ENCODE assay signal across 8 mouse cellular contexts in the genomic region with DNA sequence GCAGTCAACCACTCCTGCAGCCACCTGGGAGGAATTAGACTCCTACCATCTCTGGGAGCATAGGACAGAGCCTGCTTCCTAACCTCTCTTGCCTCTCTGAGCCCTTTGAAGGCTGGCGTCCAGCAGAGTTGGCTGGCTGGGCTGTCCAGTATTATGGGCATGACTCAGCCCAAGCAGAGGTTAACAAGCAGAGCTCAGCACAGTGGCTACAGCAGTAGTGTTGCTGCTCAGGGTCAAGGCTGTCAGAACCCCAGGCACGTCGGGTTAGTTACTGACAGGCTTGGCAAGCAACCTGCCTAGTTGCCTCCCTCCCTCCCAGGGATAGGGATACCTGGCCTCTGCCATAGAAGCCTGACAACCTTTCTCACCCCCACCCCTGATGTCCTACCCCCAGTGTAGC. TPM values are rescaled to one million over a fixed set of nuclear protein-coding genes. Genes with fewer than 3 reads are reported as not detected.
DNase-seq lines count a peak whose midpoint lies in the region; ATAC-seq and TF ChIP-seq lines count a peak whose summit lies in the region.

No protein-coding gene starts in this region.

- no peaks in the 10 kb centered on the region for H3K9me3 ChIP-seq in forebrain, embryonic 12.5 days
- H3K9me3 ChIP-seq in forebrain, embryonic 16.5 days (ENCODE audit: control insufficient read depth, low read length): no peaks in the 10 kb centered on the region
- H3K9me3 ChIP-seq in G1E (replicated peaks): no peaks in the 10 kb centered on the region
- H3K9me3 ChIP-seq in embryonic facial prominence, embryonic 14.5 days (ENCODE audit: control insufficient read depth, low read length): no peaks in the 10 kb centered on the region
- H3K9me3 ChIP-seq in hindbrain, embryonic 14.5 days (ENCODE audit: control insufficient read depth, low read length): no peaks in the 10 kb centered on the region
- no peaks in the 10 kb centered on the region for H3K9me3 ChIP-seq in lung, embryonic 15.5 days

- H3K36me3 ChIP-seq in forebrain, embryonic 12.5 days (replicated peaks): no peaks in the 10 kb centered on the region; the same call in 1 of the 2 replicates
- no peaks in the 10 kb centered on the region for H3K36me3 ChIP-seq in forebrain, embryonic 16.5 days (ENCODE audit: control insufficient read depth, insufficient read depth)
- H3K36me3 ChIP-seq in G1E (replicated peaks): peaks cover 39% of the 10 kb centered on the region
- no peaks in the 10 kb centered on the region; the same call in 1 of the 2 replicates for H3K36me3 ChIP-seq in embryonic facial prominence, embryonic 14.5 days (ENCODE audit: control insufficient read depth, insufficient read depth, low read length)
- no peaks in the 10 kb centered on the region for H3K36me3 ChIP-seq in hindbrain, embryonic 14.5 days (replicated peaks; ENCODE audit: control insufficient read depth, insufficient read depth)
- H3K36me3 ChIP-seq in lung, embryonic 15.5 days: no peaks in the 10 kb centered on the region

- H3K27me3 ChIP-seq in forebrain, embryonic 12.5 days: no peaks in the 10 kb centered on the region
- H3K27me3 ChIP-seq in forebrain, embryonic 16.5 days (replicated peaks; ENCODE audit: control insufficient read depth, insufficient read depth, low read length): no peaks in the 10 kb centered on the region
- no peaks in the 10 kb centered on the region for H3K27me3 ChIP-seq in G1E (ENCODE audit: insufficient read depth, low read length)
- no peaks in the 10 kb centered on the region for H3K27me3 ChIP-seq in embryonic facial prominence, embryonic 14.5 days (replicated peaks; ENCODE audit: control insufficient read depth, insufficient read depth, low read length)
- H3K27me3 ChIP-seq in hindbrain, embryonic 14.5 days (ENCODE audit: control insufficient read depth, insufficient read depth, low read length): no peaks in the 10 kb centered on the region
- H3K27me3 ChIP-seq in lung, embryonic 15.5 days: no peaks in the 10 kb centered on the region

- peaks cover 35% of the 10 kb centered on the region for H3K4me1 ChIP-seq in forebrain, embryonic 12.5 days
- peaks cover 27% of the 10 kb centered on the region for H3K4me1 ChIP-seq in forebrain, embryonic 16.5 days (replicated peaks; ENCODE audit: control insufficient read depth, insufficient read depth, low read length)
- H3K4me1 ChIP-seq in G1E (ENCODE audit: insufficient read depth, low read depth, low read length): peaks cover 37% of the 10 kb centered on the region
- peaks cover 11% of the 10 kb centered on the region for H3K4me1 ChIP-seq in embryonic facial prominence, embryonic 14.5 days (ENCODE audit: control insufficient read depth, insufficient read depth, low read length)
- H3K4me1 ChIP-seq in hindbrain, embryonic 14.5 days (replicated peaks; ENCODE audit: control insufficient read depth, insufficient read depth, low read length): peaks cover 20% of the 10 kb centered on the region; the same call in 1 of the 2 replicates
- peaks cover 28% of the 10 kb centered on the region for H3K4me1 ChIP-seq in lung, embryonic 15.5 days

- WGBS in forebrain, embryonic 12.5 days: 54% methylated on average over 3 of the region's 3 CpGs
- WGBS in forebrain, embryonic 16.5 days: 45% methylated on average over 3 of the region's 3 CpGs
- 45% methylated on average over 3 of the region's 3 CpGs for WGBS in embryonic facial prominence, embryonic 14.5 days
- 37% methylated on average over 3 of the region's 3 CpGs for WGBS in hindbrain, embryonic 14.5 days
- 27% methylated on average over 3 of the region's 3 CpGs for WGBS in lung, embryonic 15.5 days

- peak overlapping the region; percentile 66 for H3K4me2 ChIP-seq in forebrain, embryonic 12.5 days
- no peak overlapping the region for H3K4me2 ChIP-seq in forebrain, embryonic 16.5 days (ENCODE audit: low read length)
- peak overlapping the region; percentile 70 for H3K4me2 ChIP-seq in embryonic facial prominence, embryonic 14.5 days (ENCODE audit: low read depth, low read length)
- H3K4me2 ChIP-seq in hindbrain, embryonic 14.5 days (replicated peaks): peak overlapping the region; percentile 68; the same call in 1 of the 2 replicates
- H3K4me2 ChIP-seq in lung, embryonic 15.5 days: peak overlapping the region; percentile 73

- TF ChIP-seq CTCF in G1E (IDR thresholded peaks at IDR 0.05; ENCODE audit: low read depth, low read length): no peak
- no peak for TF ChIP-seq CTCF in left cerebral cortex, adult 2 months (IDR thresholded peaks at IDR 0.05)

- no peak overlapping the region for H3K4me3 ChIP-seq in forebrain, embryonic 12.5 days (replicated peaks)
- no peak overlapping the region for H3K4me3 ChIP-seq in forebrain, embryonic 16.5 days (replicated peaks; ENCODE audit: low read length)
- H3K4me3 ChIP-seq in G1E (ENCODE audit: low read depth, low read length): peak overlapping the region; percentile 76; the same call in 1 of the 2 replicates
- H3K4me3 ChIP-seq in embryonic facial prominence, embryonic 14.5 days (ENCODE audit: low read depth, low read length): no peak overlapping the region
- no peak overlapping the region for H3K4me3 ChIP-seq in hindbrain, embryonic 14.5 days (replicated peaks; ENCODE audit: low read length)
- H3K4me3 ChIP-seq in lung, embryonic 15.5 days: peak overlapping the region; percentile 58
- no peak overlapping the region for H3K4me3 ChIP-seq in left cerebral cortex, adult 2 months

- peak overlapping the region; percentile 4; the same call in 1 of the 2 replicates for H3K9ac ChIP-seq in forebrain, embryonic 12.5 days
- no peak overlapping the region for H3K9ac ChIP-seq in forebrain, embryonic 16.5 days (replicated peaks; ENCODE audit: low read depth, low read length)
- no peak overlapping the region for H3K9ac ChIP-seq in embryonic facial prominence, embryonic 14.5 days (ENCODE audit: low read depth, low read length)
- 0 out of 2 replicates have a peak overlapping the region, but pooled peaks have one; percentile 16 for H3K9ac ChIP-seq in hindbrain, embryonic 14.5 days
- H3K9ac ChIP-seq in lung, embryonic 15.5 days: peak overlapping the region; percentile 44; the same call in 1 of the 2 replicates

- ATAC-seq in forebrain, embryonic 12.5 days (ENCODE audit: low FRiP score): no peak
- ATAC-seq in forebrain, embryonic 16.5 days: no peak
- ATAC-seq in G1E (ENCODE audit: extremely low read depth, insufficient number of reproducible peaks, low FRiP score, poor library complexity, severe bottlenecking): no peak
- no peak for ATAC-seq in embryonic facial prominence, embryonic 14.5 days (ENCODE audit: low read depth)
- ATAC-seq in hindbrain, embryonic 14.5 days (ENCODE audit: low FRiP score): no peak
- no peak for ATAC-seq in lung, embryonic 15.5 days (ENCODE audit: borderline replicate concordance, extremely low read depth, low FRiP score, low TSS enrichment)

- H3K27ac ChIP-seq in forebrain, embryonic 12.5 days: no peak overlapping the region
- no peak overlapping the region for H3K27ac ChIP-seq in forebrain, embryonic 16.5 days (ENCODE audit: low read length)
- 0 out of 2 replicates have a peak overlapping the region, but pooled peaks have one; percentile 11 for H3K27ac ChIP-seq in embryonic facial prominence, embryonic 14.5 days (replicated peaks; ENCODE audit: low read depth, low read length)
- no peak overlapping the region for H3K27ac ChIP-seq in hindbrain, embryonic 14.5 days
- peak overlapping the region; percentile 81 for H3K27ac ChIP-seq in lung, embryonic 15.5 days
- H3K27ac ChIP-seq in left cerebral cortex, adult 2 months: no peak overlapping the region

- no peak for DNase-seq in G1E (ENCODE audit: low spot score)
- no peak for DNase-seq in embryonic facial prominence, embryonic 14.5 days (ENCODE audit: low spot score)
- DNase-seq in hindbrain, embryonic 14.5 days (ENCODE audit: low spot score): no peak
- DNase-seq in left cerebral cortex, adult 8-10 months (ENCODE audit: low spot score in 2 of 2): no peak
- no peak for DNase-seq in left cerebral cortex, adult 2 months (ENCODE audit: extremely low spot score in 1 of 2, low spot score in 2 of 2)

- intact Hi-C loops in left cerebral cortex, adult 2 months (cut with DNase I): loop anchor here (5.0 to 10.0 kb wide), 2 partner anchors 64 to 217 kb away; partner anchors contain the start of gene Renbp

RNA-seq across cellular contexts. Expression of gene Abcd1, which starts 1.9 kb away (rescaled TPM):
- 9.2 and 10.4 TPM in 2 replicates for polyA plus RNA-seq in forebrain, embryonic 12.5 days (2016; fragmentation: Nextera tagmentation; extraction: Ambion mirVana)
- 11.3 and 12.3 TPM in 2 replicates for polyA plus RNA-seq in forebrain, embryonic 16.5 days (2015; fragmentation: Nextera tagmentation; extraction: Ambion mirVana)
- 15.8 and 17.1 TPM in 2 replicates for total RNA-seq in G1E (2014; fragmentation: Nextera tagmentation)
- 6.3 and 7.0 TPM in 2 replicates for total RNA-seq in G1E (2017)
- polyA plus RNA-seq in G1E (2012): 17.6 and 19.4 TPM in 2 replicates
- polyA plus RNA-seq in embryonic facial prominence, embryonic 14.5 days (2014; fragmentation: Nextera tagmentation; extraction: Ambion mirVana): 14.7 and 15.7 TPM in 2 replicates
- polyA plus RNA-seq in hindbrain, embryonic 14.5 days (2014; fragmentation: Nextera tagmentation; extraction: Ambion mirVana): 8.3 and 10.2 TPM in 2 replicates
- 23.3 and 25.1 TPM in 2 replicates for polyA plus RNA-seq in lung, embryonic 15.5 days (2015; fragmentation: Nextera tagmentation; extraction: Ambion mirVana)
- 10 to 100 TPM; 10.8 to 13.3 (median 12.1) TPM for total RNA-seq in left cerebral cortex, adult 8-10 months (2022)
- total RNA-seq in left cerebral cortex, adult 2 months (2021): 10 to 100 TPM; 11.3 to 12.3 TPM

RNA-seq across cellular contexts. Expression of gene Bcap31, which starts 2.3 kb away (rescaled TPM):
- 105 and 117 TPM in 2 replicates for polyA plus RNA-seq in forebrain, embryonic 12.5 days (2016; fragmentation: Nextera tagmentation; extraction: Ambion mirVana)
- polyA plus RNA-seq in forebrain, embryonic 16.5 days (2015; fragmentation: Nextera tagmentation; extraction: Ambion mirVana): 109 and 111 TPM in 2 replicates
- total RNA-seq in G1E (2014; fragmentation: Nextera tagmentation) (83.2 and 98.4 TPM in 2 replicates), G1E (2017) (215 and 222 TPM in 2 replicates)
- 13.5 and 16.0 TPM in 2 replicates for polyA plus RNA-seq in G1E (2012)
- polyA plus RNA-seq in embryonic facial prominence, embryonic 14.5 days (2014; fragmentation: Nextera tagmentation; extraction: Ambion mirVana): 240 and 244 TPM in 2 replicates
- 135 and 141 TPM in 2 replicates for polyA plus RNA-seq in hindbrain, embryonic 14.5 days (2014; fragmentation: Nextera tagmentation; extraction: Ambion mirVana)
- polyA plus RNA-seq in lung, embryonic 15.5 days (2015; fragmentation: Nextera tagmentation; extraction: Ambion mirVana): 287 and 292 TPM in 2 replicates
- total RNA-seq in left cerebral cortex, adult 8-10 months (2022): 100 to 1,000 TPM in 1 of 4 experiments, 10 to 100 TPM in 3; 91.3 to 100 (median 95.9) TPM
- total RNA-seq in left cerebral cortex, adult 2 months (2021): 10 to 100 TPM; 74.8 to 90.1 TPM

RNA-seq across cellular contexts. Expression of gene Plxnb3, which starts 38.6 kb away (rescaled TPM):
- polyA plus RNA-seq in forebrain, embryonic 12.5 days (2016; fragmentation: Nextera tagmentation; extraction: Ambion mirVana): 0.08 and 0.19 TPM in 2 replicates
- 0.19 and 0.22 TPM in 2 replicates for polyA plus RNA-seq in forebrain, embryonic 16.5 days (2015; fragmentation: Nextera tagmentation; extraction: Ambion mirVana)
- total RNA-seq in G1E (2014; fragmentation: Nextera tagmentation): not detected in 2 replicates
- 0.93 and 0.98 TPM in 2 replicates for total RNA-seq in G1E (2017)
- 0.02 TPM in 1 of 2 replicates, not detected in the other for polyA plus RNA-seq in G1E (2012)
- polyA plus RNA-seq in embryonic facial prominence, embryonic 14.5 days (2014; fragmentation: Nextera tagmentation; extraction: Ambion mirVana): 0.90 and 1.1 TPM in 2 replicates
- 0.59 TPM in 2 replicates for polyA plus RNA-seq in hindbrain, embryonic 14.5 days (2014; fragmentation: Nextera tagmentation; extraction: Ambion mirVana)
- 0.30 and 0.67 TPM in 2 replicates for polyA plus RNA-seq in lung, embryonic 15.5 days (2015; fragmentation: Nextera tagmentation; extraction: Ambion mirVana)
- 10 to 100 TPM; 12.1 to 13.3 (median 12.8) TPM for total RNA-seq in left cerebral cortex, adult 8-10 months (2022)
- 1 to 10 TPM; 7.2 to 8.5 TPM for total RNA-seq in left cerebral cortex, adult 2 months (2021)

RNA-seq across cellular contexts. Expression of gene Slc6a8, which starts 45.3 kb away (rescaled TPM):
- 7.5 and 8.0 TPM in 2 replicates for polyA plus RNA-seq in forebrain, embryonic 12.5 days (2016; fragmentation: Nextera tagmentation; extraction: Ambion mirVana)
- 6.4 and 7.5 TPM in 2 replicates for polyA plus RNA-seq in forebrain, embryonic 16.5 days (2015; fragmentation: Nextera tagmentation; extraction: Ambion mirVana)
- 4.1 and 6.1 TPM in 2 replicates for total RNA-seq in G1E (2014; fragmentation: Nextera tagmentation)
- 9.9 and 12.7 TPM in 2 replicates for total RNA-seq in G1E (2017)
- 1.6 and 2.1 TPM in 2 replicates for polyA plus RNA-seq in G1E (2012)
- 8.8 and 10.1 TPM in 2 replicates for polyA plus RNA-seq in embryonic facial prominence, embryonic 14.5 days (2014; fragmentation: Nextera tagmentation; extraction: Ambion mirVana)
- polyA plus RNA-seq in hindbrain, embryonic 14.5 days (2014; fragmentation: Nextera tagmentation; extraction: Ambion mirVana): 7.9 and 8.2 TPM in 2 replicates
- polyA plus RNA-seq in lung, embryonic 15.5 days (2015; fragmentation: Nextera tagmentation; extraction: Ambion mirVana): 6.2 and 6.6 TPM in 2 replicates
- total RNA-seq in left cerebral cortex, adult 8-10 months (2022): 100 to 1,000 TPM; 103 to 124 (median 111) TPM
- total RNA-seq in left cerebral cortex, adult 2 months (2021): 100 to 1,000 TPM in 1 of 2 experiments, 10 to 100 TPM in 1; 98.4 to 119 TPM

RNA-seq across cellular contexts. Expression of gene Srpk3, which starts 55.9 kb away (rescaled TPM):
- polyA plus RNA-seq in forebrain, embryonic 12.5 days (2016; fragmentation: Nextera tagmentation; extraction: Ambion mirVana): 0.95 and 1.3 TPM in 2 replicates
- polyA plus RNA-seq in forebrain, embryonic 16.5 days (2015; fragmentation: Nextera tagmentation; extraction: Ambion mirVana): 1.8 and 1.9 TPM in 2 replicates
- total RNA-seq in G1E (2014; fragmentation: Nextera tagmentation): not detected in 2 replicates
- 0.44 TPM in 1 of 2 replicates, not detected in the other for total RNA-seq in G1E (2017)
- polyA plus RNA-seq in G1E (2012): not detected in 2 replicates
- 54.6 and 63.2 TPM in 2 replicates for polyA plus RNA-seq in embryonic facial prominence, embryonic 14.5 days (2014; fragmentation: Nextera tagmentation; extraction: Ambion mirVana)
- polyA plus RNA-seq in hindbrain, embryonic 14.5 days (2014; fragmentation: Nextera tagmentation; extraction: Ambion mirVana): 0.60 and 1.8 TPM in 2 replicates
- polyA plus RNA-seq in lung, embryonic 15.5 days (2015; fragmentation: Nextera tagmentation; extraction: Ambion mirVana): 3.7 and 5.4 TPM in 2 replicates
- total RNA-seq in left cerebral cortex, adult 8-10 months (2022): 10 to 100 TPM in 2 of 4 experiments, 1 to 10 TPM in 2; 7.5 to 11.3 (median 9.3) TPM
- total RNA-seq in left cerebral cortex, adult 2 months (2021): 1 to 10 TPM; 8.0 to 8.1 TPM

Comparison
In these comparisons a context has a peak if more than half of its experiments do, and no peak if none do; other contexts are left out.
1. H3K9ac ChIP-seq: peak in forebrain, embryonic 12.5 days (single experiment), hindbrain, embryonic 14.5 days (single experiment) and lung, embryonic 15.5 days (single experiment); none in forebrain, embryonic 16.5 days (single experiment) and embryonic facial prominence, embryonic 14.5 days (single experiment).
2. H3K27ac ChIP-seq: peak in embryonic facial prominence, embryonic 14.5 days (single experiment) and lung, embryonic 15.5 days (single experiment); none in forebrain, embryonic 12.5 days (single experiment), forebrain, embryonic 16.5 days (single experiment), hindbrain, embryonic 14.5 days (single experiment) and left cerebral cortex, adult 2 months (single experiment).
3. H3K4me3 ChIP-seq: peak in G1E (single experiment) and lung, embryonic 15.5 days (single experiment); none in forebrain, embryonic 12.5 days (single experiment), forebrain, embryonic 16.5 days (single experiment), embryonic facial prominence, embryonic 14.5 days (single experiment), hindbrain, embryonic 14.5 days (single experiment) and left cerebral cortex, adult 2 months (single experiment).